Mouse (Mus musculus) CD4-positive, CD25-positive, alpha-beta regulatory T cell, adult 4 months (primary cell): Measurements from ENCODE around the gene Sucla2. TPM values are rescaled to one million over a fixed set of nuclear protein-coding genes. Genes with fewer than 3 reads are reported as not detected.
"Not testable (repeated sequence)": the region's sequence is repeated elsewhere in the genome, so short reads cannot be mapped to it uniquely, and the experiment has no call there.

Experiments used
- ATAC-seq: one replicate; pipeline ENCODE4 v1.8.0; 2017
- polyA plus RNA-seq, 2 experiments: library from polyadenylated mRNA; unstranded; fragments of 100-300 nt; shearing (Covaris generic); gene quantifications; one replicate each; pipeline ENCODE4 v1.2.1; 2017

The Sucla2 gene
- polyA plus RNA-seq, 2 experiments from 2014 or later, result 75.7 to 78.3 TPM

GRCm38 (mm10) chr14:73509765-73510423 is 15.2 kb upstream of the Sucla2 start, which contains the start of gene Med4:
TSS of gene Med4 (plus strand) at chr14:73510025.
- peak; percentile 78 for ATAC-seq

DNA sequence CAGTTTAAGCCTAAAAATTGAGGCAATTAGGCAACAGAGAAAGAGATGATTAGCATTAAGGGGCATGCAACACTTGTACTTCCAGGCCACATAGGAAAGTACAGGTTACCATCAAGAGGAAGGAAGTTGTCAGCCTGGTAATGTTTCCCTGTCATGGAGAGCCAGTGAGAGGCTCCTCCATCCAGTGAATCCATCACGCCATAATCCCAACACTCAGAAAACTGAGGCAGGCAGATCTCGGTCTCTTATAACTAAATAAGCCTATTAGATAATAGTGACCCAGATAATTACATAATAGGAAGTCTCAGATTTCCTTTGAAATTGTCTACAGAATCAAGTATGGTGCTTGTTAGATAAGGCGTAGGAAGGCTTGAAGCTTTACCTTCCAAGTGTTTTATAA is 983 bp upstream of the Sucla2 start:
- no peak for ATAC-seq

GRCm38 (mm10) chr14:73528661-73529060 is 3.5 kb downstream of the Sucla2 start:
- ATAC-seq, result not testable (repeated sequence)

DNA sequence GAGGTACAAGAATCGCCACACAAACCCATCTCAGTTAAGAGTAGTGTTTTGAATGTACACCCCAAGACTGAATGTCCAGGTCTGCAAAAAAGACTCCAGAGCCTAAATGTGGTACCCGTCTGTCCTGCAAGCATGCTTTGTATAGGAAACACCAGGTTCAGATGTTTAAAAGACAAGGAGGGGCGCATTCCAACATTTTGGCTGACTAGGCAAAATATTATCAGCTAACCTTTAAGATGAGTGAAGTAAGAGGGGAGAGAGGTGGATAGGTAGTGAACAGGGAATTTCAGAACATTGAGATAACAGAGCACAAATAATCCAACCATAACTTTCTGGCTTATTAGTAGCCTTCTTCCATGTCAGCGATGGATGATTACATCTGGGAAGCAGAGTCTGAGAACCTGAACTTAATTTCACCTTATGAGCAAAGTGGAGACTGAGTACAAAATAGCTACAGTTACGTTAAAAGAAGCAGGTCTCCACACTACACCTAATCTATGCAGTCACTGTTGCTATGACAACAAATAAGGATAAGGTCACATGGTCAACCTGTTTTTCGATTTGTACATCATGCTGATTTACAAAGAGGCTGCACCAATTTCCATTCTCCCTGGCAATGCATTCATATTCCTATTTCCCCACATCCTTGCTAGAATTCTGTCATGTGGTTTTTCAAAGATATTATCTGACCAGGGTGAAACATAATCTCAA is 8.8 kb downstream of the Sucla2 start:
- ATAC-seq, result no peak

- no peak for ATAC-seq
These were observed 10.5 kb downstream of the Sucla2 start for GRCm38 (mm10) chr14:73535641-73536040.

GRCm38 (mm10) chr14:73543781-73544180 is 18.7 kb downstream of the Sucla2 start:
- no peak for ATAC-seq

DNA sequence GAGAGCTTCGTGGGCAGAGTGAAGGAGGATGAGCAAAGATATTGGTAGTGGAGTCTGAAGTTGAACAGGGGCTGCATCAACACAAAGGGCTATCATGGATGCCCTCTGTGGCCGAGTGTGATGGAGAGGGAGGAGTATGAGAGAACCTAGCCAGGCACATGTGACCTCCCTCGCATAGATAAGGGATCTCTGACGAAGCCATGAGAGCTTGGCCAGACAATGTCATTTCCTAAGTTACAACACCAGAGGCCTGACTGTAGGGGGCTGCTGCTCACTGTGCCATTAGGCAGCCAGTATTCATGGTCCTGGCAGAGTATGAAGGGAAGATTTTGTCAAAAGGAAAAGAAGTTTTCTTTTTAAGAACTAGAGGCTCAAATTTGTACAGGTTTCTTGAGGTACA is 21.9 kb downstream of the Sucla2 start:
- ATAC-seq, result no peak

DNA sequence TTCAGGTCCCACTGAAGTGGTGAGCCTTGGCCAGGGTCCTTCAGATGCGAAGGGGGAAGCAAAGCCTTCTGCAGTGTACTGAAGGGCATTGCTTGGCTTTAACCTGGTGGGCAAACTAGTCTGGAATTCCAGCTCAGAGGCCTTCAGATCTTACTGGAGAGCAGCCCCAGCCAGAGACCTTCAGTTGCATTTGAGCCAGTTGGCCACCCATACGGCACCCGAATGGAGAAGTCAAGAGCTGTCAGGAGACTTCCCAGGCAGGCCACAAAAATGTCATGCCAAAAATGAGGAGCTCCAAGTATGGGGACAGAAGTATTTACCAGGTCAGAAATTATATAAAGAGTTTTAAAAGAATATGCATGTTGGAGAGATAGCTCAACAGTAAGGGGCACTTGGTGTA is 22.9 kb downstream of the Sucla2 start, which contains the start of gene Nudt15:
Gene Nudt15 (minus strand): TSS at position 192 of the 400 bp plus-strand sequence.
- ATAC-seq, result no peak

- no peak for ATAC-seq
These were observed 25.2 kb downstream of the Sucla2 start for GRCm38 (mm10) chr14:73550291-73550690.

GRCm38 (mm10) chr14:73550732-73551131 is 25.6 kb downstream of the Sucla2 start:
- no peak for ATAC-seq

DNA sequence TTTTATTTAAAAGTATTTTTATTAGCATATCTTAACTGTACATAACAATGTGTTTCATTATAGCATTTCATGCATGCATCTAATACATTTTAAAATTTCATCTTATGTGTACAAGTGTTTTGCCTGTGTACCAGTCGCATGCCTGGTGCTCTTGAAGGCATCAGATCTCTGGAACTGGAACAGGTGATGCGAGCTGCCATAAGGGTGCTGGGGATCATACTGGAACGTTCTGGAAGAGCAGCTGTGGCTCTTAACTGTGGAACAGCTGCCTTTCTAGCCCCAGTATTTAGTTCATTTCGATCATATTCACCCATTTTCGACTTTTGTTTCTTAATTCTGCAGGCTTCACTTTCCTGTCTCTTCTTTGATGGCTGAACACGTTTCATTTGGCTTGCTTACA is 26.0 kb downstream of the Sucla2 start:
- ATAC-seq, result no peak

- ATAC-seq, result peak; percentile 97
These were observed 27.4 kb downstream of the Sucla2 start for GRCm38 (mm10) chr14:73552341-73553121.

GRCm38 (mm10) chr14:73553122-73553696 is 28.1 kb downstream of the Sucla2 start:
- ATAC-seq, result no peak

GRCm38 (mm10) chr14:73569831-73570230 is 44.7 kb downstream of the Sucla2 start:
- not testable (repeated sequence) for ATAC-seq

DNA sequence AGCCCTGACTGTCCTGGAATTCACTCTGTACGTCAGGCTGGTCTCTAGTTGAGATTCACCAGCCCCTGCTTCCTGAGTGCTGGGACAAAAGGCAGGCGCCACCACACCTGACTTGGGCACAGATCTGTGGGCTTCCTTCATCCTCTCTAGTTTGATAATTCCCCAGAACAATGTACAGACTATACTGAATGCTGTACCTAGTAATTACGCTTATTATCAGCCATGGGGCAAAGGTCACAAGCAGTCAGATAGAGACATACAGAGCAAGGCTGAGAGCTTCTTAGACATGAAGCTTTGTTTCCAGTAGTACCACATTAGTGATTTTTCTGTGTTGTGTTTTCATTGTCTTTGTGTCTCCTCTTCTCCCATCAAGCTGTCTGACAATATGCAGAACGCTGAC is 46.0 kb downstream of the Sucla2 start:
- ATAC-seq, result no peak

- no peak for ATAC-seq
These were observed 48.9 kb downstream of the Sucla2 start for GRCm38 (mm10) chr14:73574053-73574452.

DNA sequence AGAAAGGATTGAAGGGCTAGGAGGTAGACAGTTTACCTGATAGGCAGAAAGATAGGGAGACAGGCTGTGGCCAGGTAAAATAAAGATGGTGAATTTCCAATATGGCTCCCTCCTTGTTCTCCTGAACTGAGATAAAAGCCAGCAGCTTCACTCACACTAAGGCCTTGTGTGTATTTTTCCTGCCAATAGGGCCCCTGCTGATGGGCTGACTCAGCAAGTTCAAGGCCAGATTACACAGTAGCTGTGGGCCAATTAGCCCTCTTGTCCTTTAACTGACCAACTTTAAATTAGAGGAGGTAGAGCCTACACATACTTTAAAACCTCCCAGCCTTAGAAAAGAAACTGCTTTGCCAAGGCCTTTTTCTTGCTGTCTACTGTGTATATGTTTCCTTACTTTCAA is 51.2 kb downstream of the Sucla2 start:
- ATAC-seq, result no peak

DNA sequence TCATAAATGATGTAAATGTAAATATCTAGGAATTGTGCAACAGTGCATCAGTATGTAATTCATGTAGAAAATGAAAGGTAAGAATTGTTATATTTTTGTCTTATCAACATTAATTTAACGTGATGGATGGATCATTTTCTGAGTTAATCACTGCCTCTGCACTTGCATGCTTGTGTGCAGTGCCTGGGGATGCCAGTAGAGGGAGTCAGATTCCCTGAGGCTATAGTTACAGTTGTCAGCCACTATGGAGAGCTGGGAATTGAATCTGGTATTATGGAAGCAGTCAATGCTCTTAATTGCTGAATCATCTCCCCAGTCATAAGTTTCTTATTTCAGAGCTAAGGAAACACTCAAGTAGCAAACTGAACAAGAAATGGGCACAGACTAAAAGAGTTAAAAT is 63.0 kb downstream of the Sucla2 start:
- no peak for ATAC-seq

DNA sequence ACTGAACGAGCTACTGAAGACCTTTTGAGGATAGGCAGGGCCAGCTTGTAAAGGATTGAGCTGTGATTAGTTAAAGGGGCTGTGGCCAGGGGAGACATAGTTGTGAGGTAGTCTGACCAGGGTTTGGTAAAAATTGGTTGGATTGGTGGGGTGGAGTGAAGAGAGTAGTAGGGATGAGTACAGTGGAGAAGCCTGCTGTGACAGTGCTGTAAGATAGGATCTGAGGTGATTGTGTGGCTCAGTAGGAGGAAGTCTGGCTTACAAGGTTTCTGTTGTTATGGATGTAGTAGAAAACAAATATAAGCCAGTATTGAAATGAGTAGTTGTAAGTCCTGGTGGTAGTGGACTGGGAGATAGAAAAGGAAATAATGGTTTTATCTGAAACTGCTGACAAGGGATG is 67.0 kb downstream of the Sucla2 start:
- no peak for ATAC-seq

- no peak for ATAC-seq
These were observed 74.6 kb downstream of the Sucla2 start for GRCm38 (mm10) chr14:73599720-73600119.

GRCm38 (mm10) chr14:73607732-73608131 is 82.6 kb downstream of the Sucla2 start:
- no peak for ATAC-seq

- no peak for ATAC-seq
These were observed 83.8 kb downstream of the Sucla2 start for GRCm38 (mm10) chr14:73608668-73609481.
